Mouse (Mus musculus) layer of hippocampus, postnatal 14 days (tissue): ENCODE results near the gene Fgfbp3. TPM values are rescaled to one million over a fixed set of nuclear protein-coding genes. Genes with fewer than 3 reads are reported as not detected.
"Not testable (repeated sequence)": the region's sequence is repeated elsewhere in the genome, so short reads cannot be mapped to it uniquely, and the experiment has no call there.

Experiments
- DNase-seq, 2 experiments: peaks; one replicate each; pipeline ENCODE4 v3.0.0; 2021 to 2022; ENCODE audit warnings: low spot score in 2 of 2, mixed read lengths in 1 of 2
- total RNA-seq, 2 experiments: library from RNA; stranded (reverse); gene quantifications; 2 replicates each; pipeline ENCODE4 v1.2.3; 2021

The Fgfbp3 gene
- total RNA-seq, 2 experiments from 2014 or later: 6.3 to 8.2 TPM

- DNase-seq: no peak
These were observed 6.4 kb downstream of the Fgfbp3 start for GRCm38 (mm10) chr19:36913064-36913463.

DNA sequence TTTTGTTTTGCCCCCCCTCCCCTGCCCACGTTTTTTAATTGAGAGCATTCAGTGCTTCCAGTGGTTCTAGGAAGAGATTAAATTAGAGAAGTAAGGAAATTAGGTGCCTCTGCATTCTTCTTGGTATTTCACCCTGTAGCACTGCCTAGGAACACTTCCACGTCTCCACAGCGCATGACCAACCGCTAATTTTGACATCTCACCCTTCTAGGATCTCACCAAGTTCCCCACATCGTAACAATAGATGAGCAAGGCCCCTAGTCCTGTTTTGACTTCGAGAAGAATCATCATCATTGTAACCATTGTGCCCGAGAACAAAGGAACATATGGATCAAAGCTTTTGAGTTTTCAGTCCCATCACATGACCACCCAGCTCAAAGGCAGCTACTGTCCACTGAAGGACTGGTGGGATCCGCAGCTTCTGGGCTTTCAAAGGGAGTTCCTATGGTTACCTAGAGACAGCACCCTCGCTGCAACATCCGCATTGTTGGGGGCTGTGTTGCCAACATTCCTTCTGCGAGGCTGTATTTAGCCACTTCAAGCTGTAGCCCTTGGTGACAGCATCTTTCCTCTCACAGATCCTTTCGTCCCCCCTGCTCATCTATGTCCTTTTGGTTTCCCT, 8.9 kb downstream of the Fgfbp3 start:
- peak; percentile 42 to 44 for DNase-seq

GRCm38 (mm10) chr19:36909676-36910292, 9.6 kb downstream of the Fgfbp3 start:
- DNase-seq: peak in 1 of 2 experiments; percentile 46

DNA sequence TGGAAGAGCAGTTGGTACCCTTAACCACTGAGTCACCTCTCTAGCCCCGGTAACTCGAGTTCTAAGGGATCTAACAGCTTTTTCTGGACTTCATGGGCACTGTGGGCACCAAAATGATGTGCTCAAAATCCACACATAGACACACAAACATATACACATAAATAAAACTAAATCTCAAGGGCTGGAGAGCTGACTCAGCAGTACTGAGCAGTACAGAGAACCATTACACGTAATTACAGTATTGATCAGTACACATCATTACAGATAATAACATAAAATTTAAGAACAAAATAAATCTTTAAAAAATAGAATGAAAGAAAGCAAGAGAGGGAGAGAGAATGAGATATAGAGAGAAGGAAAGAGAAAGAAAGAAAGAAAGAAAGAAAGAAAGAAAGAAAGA, 10.3 kb downstream of the Fgfbp3 start:
- no peak for DNase-seq

- peak; percentile 68 to 69 for DNase-seq
These were observed 15.0 kb downstream of the Fgfbp3 start for GRCm38 (mm10) chr19:36904211-36905007.

- no peak for DNase-seq
These were observed 16.0 kb downstream of the Fgfbp3 start for GRCm38 (mm10) chr19:36903377-36903776.

- peak in 1 of 2 experiments; percentile 54 for DNase-seq
These were observed 21.6 kb downstream of the Fgfbp3 start for GRCm38 (mm10) chr19:36897778-36898177.

DNA sequence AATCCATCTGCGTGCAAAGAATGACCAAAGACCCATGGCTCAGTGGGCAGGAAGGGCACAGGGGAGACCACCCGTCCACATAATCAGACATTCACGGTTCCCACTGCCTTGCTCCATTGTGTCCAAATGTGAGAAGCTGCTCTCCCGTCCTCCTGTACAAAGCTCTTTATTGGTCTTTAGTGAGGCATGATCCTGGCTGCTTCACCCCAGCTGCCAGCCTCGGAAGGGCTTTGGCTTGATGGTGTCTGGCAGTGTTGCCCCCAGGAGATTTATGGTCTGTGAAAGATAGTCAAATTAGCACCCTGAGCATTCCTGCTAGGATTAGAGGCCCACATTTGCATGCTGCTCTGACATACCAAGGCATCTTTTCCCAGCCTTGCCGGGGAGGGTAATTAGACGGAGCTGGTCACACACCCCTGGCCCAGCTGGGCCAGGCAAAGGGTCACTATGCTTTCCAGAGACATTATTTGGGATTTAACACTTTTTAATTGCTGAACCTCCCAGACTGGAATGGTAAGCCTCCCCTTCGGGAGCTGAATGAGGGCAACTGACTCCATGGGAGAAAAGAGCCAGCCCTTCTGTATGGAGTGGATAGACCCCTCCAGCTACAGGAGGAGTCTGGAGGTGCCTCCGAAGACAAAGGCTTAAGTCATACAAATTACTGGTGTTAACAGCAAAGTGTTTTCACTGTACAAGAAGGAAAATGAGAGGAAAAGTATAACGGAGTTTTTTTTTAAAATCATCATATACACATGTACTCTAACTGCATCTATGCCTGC, 22.4 kb downstream of the Fgfbp3 start:
- no peak for DNase-seq

DNA sequence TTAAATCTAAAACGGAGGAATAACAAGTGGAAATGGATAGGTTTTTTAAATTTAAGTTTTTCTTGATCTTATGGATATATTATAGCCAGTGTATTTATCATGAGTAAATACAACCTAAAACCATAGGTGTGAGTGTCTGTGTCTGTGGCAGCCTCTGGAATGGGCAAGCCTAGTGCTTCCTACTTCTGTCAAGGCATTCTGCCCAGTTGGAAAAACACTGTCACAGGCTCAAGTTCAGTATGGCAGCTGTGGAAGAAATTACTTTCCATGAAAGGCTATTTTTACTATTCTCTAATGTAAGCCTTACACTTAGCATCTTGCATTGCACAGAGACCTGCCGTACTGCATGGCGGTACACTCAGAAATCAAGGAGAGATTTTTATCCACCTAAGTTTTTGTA, 27.7 kb downstream of the Fgfbp3 start:
- DNase-seq: no peak

DNA sequence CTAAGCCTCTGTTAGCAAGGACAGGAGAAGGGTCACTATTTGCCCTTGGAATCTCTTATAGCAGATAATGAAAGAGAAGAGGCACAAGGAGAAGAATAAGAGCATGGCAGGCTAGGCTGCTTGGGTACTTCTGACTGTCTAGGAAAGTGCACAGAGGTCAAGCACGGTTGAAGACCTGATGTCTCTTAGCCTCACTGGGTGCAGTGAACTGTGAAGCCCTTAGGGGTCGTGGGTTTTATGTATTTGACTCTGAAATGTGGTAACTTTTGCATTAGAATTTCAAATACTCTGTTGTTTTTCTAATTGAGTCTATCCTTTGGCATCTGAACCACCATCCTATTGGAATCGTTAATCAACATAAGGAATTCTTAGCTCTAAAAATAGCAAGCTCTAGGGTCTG, 31.7 kb downstream of the Fgfbp3 start:
- DNase-seq: no peak

DNA sequence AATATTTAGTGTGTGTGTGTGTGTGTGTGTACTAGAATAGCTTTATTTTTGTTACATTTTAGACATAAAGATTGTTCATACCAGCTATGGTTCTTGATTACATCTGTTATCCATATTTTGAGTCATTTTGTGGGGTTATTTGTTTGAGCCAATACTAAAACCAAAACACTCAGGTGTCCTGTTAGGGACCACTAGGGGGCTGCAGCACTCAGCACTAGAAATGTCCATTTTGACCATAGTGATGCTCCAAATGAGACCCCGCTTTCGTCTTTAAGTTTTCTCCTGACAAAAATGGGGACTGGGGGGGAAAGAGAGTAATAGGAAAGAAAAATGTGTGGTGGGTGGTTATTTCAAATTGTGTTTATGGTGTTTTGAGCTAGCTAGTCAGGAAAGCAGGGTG, 33.1 kb downstream of the Fgfbp3 start:
- no peak for DNase-seq

DNA sequence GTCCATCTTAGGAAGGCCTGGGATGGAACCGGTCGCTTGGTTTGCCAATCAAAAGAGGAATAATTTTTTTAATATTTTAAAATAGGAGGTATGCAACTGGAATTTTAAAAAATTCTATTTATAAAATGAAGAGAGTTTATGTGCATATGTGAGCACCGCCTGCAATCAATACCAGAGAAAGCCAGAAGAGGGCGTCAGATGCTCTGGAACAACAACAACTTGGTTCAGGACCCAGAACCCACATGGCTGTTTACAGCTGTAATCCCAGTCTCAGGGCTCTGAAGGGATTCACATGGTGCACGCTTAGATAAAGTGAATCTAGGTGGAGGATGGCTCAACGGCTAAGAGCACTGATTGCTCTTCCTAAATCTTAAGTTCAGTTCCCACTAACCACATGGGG, 36.3 kb downstream of the Fgfbp3 start:
- peak in 1 of 2 experiments; percentile 26 for DNase-seq

DNA sequence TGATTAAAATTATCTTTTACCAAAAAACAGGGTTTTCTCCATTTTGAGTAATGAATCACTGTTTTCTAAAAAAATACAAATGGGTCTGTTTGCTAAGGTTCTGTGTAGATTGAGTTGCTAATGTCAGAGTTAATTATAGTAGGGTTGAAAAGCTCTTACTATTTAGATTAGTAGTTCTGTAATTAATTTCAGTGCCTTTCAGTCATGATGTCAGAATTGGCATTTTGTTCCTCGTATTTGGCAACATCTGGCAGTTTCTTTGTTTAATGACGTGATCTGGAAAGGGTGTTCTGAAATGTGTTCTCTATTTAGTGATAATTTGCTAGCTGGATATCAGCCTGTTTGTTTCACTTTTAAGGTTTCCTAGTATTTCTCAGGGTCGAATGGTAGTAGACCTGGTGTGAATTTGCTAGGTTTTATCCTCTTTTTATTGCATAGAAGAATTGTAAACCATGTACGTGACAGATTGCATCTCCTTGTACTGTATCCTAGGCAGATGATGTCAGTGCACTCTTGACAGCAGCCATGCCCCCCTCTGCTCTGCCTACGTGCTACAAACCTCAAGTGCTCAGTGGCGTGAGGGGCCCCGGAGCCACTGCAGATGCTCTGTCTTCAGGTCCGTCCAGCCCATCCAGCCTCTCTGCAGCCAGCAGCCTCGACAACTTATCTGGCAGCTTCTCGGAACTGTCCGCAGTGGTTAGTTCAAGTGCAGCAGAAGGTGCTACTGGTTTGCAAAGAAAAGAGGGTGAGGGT, 40.5 kb downstream of the Fgfbp3 start:
- DNase-seq: no peak

DNA sequence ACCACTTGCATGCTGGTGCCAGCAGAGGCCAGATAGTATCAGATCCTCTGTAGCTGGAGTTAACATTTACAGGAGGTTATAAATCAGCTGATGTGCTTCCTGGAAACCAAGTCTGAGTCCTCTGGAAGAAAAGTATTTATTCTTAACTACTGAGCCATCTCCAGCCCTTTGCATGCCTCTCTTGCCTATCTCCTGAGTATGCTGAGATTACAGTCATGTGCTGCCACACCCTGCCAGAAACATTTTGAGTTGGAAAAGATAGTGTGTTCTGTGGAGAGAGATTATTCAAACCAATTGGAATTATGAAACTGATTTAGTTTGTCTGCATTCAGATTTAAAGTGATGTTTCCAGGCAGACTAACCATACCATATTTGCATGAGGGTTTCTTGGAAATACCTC, 42.1 kb downstream of the Fgfbp3 start:
- no peak for DNase-seq

- DNase-seq: no peak
These were observed 44.8 kb downstream of the Fgfbp3 start for GRCm38 (mm10) chr19:36874651-36875050.

- DNase-seq: not testable (repeated sequence)
These were observed 50.7 kb downstream of the Fgfbp3 start for GRCm38 (mm10) chr19:36868675-36869074.

Other genes with a start within 250 kb of the Fgfbp3 start
- gene Ppp1r3c, start 183.0 kb downstream of the Fgfbp3 start, total RNA-seq: 10 to 100 TPM; 41.6 to 44.3 TPM
- gene Tnks2, start 85.4 kb downstream of the Fgfbp3 start, total RNA-seq: 100 to 1,000 TPM; 137 to 138 TPM
- 10 to 100 TPM; 19.4 to 20.4 TPM for gene Btaf1, start 6.5 kb upstream of the Fgfbp3 start, total RNA-seq